Mouse (Mus musculus) neural tube, embryonic 11.5 days (tissue): ENCODE measurements around the gene Irf4. TPM values are rescaled to one million over a fixed set of nuclear protein-coding genes. Genes with fewer than 3 reads are reported as not detected.

ENCODE experiments used
- ATAC-seq: fragments of 200-750 bp; cut with Nextera tagmentation; 2 replicates; pipeline ENCODE4 v1.8.0; 2017; ENCODE audit warnings: moderate number of reproducible peaks, mild to moderate bottlenecking, moderate TSS enrichment, moderate library complexity; ENCODE audit not compliant: insufficient read depth, low FRiP score, low TSS enrichment
- DNase-seq: peaks from one replicate; pipeline ENCODE4 v3.0.0-alpha.2; 2015; ENCODE audit warnings: low spot score
- H3K27ac ChIP-seq: fragments of 300-500 bp; sonication (generic); 2 replicates; pipeline ENCODE4 v1.5.1; 2014; ENCODE audit warnings: low read depth, mild to moderate bottlenecking, low read length
- H3K27me3 ChIP-seq: fragments of 300-500 bp; sonication (generic); 2 replicates; pipeline ENCODE4 v1.6.1; 2014; ENCODE audit warnings: mild to moderate bottlenecking, low read length, mixed read lengths; ENCODE audit not compliant: control insufficient read depth, insufficient read depth
- H3K36me3 ChIP-seq: fragments of 300-500 bp; sonication (generic); 2 replicates; pipeline ENCODE4 v1.6.1; 2014; ENCODE audit warnings: mild to moderate bottlenecking, low read length, moderate library complexity, mixed read lengths; ENCODE audit not compliant: control insufficient read depth, insufficient read depth
- H3K4me1 ChIP-seq: fragments of 300-500 bp; sonication (generic); 2 replicates; pipeline ENCODE4 v1.6.1; 2014; ENCODE audit warnings: low read length, mixed read lengths; ENCODE audit not compliant: control insufficient read depth, insufficient read depth
- H3K4me2 ChIP-seq: fragments of 300-500 bp; sonication (generic); 2 replicates; pipeline ENCODE4 v1.6.1; 2014; ENCODE audit warnings: low read depth, mild to moderate bottlenecking, moderate library complexity
- H3K4me3 ChIP-seq: fragments of 300-500 bp; sonication (generic); 2 replicates; pipeline ENCODE4 v1.5.1; 2014; ENCODE audit warnings: low read depth, low read length
- H3K9ac ChIP-seq: fragments of 300-500 bp; sonication (generic); 2 replicates; pipeline ENCODE4 v1.6.1; 2014; ENCODE audit warnings: mild to moderate bottlenecking, low read length
- H3K9me3 ChIP-seq: fragments of 300-500 bp; sonication (generic); 2 replicates; pipeline ENCODE4 v1.6.1; 2016; ENCODE audit warnings: low read length; ENCODE audit not compliant: control insufficient read depth
- WGBS: fragments of 180-500 bp; shearing (Covaris S2); extraction: QIAGEN DNeasy Blood & Tissue Kit; methylation state at CpG from one replicate; pipeline ENCODE4 v1.1.7; 2014; 5-methylcytosine and 5-hydroxymethylcytosine counted together
- polyA plus RNA-seq: library from polyadenylated mRNA; unstranded; fragments of >200 nt; fragmentation: Nextera tagmentation; extraction: Ambion mirVana; gene quantifications from 2 replicates; pipeline ENCODE4 v1.2.1, GENCODE M21; 2014

The Irf4 gene
- polyA plus RNA-seq, 1 experiment from 2014 or later = not detected

DNA sequence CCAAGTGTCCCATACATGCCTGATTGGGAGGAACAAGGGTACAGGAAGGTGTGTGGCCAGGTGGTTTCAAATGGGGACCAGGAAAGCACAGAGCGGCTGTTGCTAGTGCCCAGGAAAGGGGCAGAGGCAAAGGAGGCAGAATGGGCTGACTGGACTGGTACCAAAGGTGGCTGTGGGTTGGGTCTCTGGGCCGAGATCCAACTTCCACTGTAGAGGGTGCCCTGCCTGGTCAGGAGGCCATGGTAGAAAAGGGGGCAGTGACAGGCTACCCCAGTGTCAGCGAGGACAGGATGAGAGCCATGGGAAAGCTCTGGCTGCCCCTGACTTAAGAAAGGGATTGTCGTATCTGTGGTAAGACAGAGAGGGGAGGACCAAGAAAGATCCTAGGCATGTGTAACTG, 44.2 kb downstream of the Irf4 start:
- DNase-seq (no peak), ATAC-seq (no peak)
- Histone ChIP-seq H3K27me3 (no peaks in the 10 kb centered on the region), H3K9ac (no peak overlapping the region), H3K27ac (no peak overlapping the region), H3K4me2 (no peak overlapping the region), H3K4me1 (no peaks in the 10 kb centered on the region), H3K36me3 (no peaks in the 10 kb centered on the region), H3K4me3 (no peak overlapping the region), H3K9me3 (no peaks in the 10 kb centered on the region)
- 90% methylated on average over 4 of the region's 4 CpGs for WGBS

DNA sequence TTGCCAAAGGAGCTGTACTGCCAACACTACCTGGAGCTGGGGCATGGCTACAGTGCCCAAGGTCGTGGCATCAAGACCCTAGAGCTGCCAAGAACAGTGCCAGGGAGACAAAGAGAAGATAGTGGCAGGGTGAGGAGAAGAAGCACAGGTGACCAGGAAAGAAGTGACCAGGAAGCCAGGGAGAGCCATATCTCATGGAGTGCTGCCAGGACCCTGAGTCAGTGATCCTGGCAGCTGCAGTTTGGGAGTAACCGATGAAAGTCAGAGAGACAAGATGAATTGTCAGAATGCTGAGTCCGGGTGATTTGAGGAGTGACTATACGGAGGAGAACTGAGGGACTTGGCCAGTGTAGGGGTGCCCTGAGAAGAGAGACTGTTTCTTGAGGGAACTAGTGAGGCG, 44.6 kb downstream of the Irf4 start:
- Histone ChIP-seq H3K4me3 (no peak overlapping the region), H3K9me3 (no peaks in the 10 kb centered on the region), H3K9ac (no peak overlapping the region), H3K27me3 (no peaks in the 10 kb centered on the region), H3K27ac (no peak overlapping the region), H3K4me2 (no peak overlapping the region), H3K4me1 (no peaks in the 10 kb centered on the region), H3K36me3 (no peaks in the 10 kb centered on the region)
- DNase-seq (no peak), ATAC-seq (no peak)
- 87% methylated on average over 5 of the region's 5 CpGs for WGBS

GRCm38 (mm10) chr13:30795960-30796359, 46.9 kb downstream of the Irf4 start:
- H3K4me3 ChIP-seq = no peak overlapping the region
- DNase-seq = no peak
- H3K4me2 ChIP-seq = no peak overlapping the region
- ATAC-seq = no peak
- no peak overlapping the region for H3K27ac ChIP-seq
- H3K9ac ChIP-seq = no peak overlapping the region
- no peaks in the 10 kb centered on the region for H3K27me3 ChIP-seq
- WGBS = 86% methylated on average over 4 of the region's 4 CpGs
- no peaks in the 10 kb centered on the region for H3K36me3 ChIP-seq
- no peaks in the 10 kb centered on the region for H3K4me1 ChIP-seq
- no peaks in the 10 kb centered on the region for H3K9me3 ChIP-seq

GRCm38 (mm10) chr13:30801886-30802285, 52.9 kb downstream of the Irf4 start:
- Histone ChIP-seq H3K4me3 (no peak overlapping the region), H3K36me3 (no peaks in the 10 kb centered on the region), H3K4me1 (no peaks in the 10 kb centered on the region), H3K9ac (no peak overlapping the region), H3K9me3 (no peaks in the 10 kb centered on the region), H3K4me2 (no peak overlapping the region), H3K27ac (no peak overlapping the region), H3K27me3 (no peaks in the 10 kb centered on the region)
- 87% methylated on average over 4 of the region's 4 CpGs for WGBS
- DNase-seq (no peak), ATAC-seq (no peak)

DNA sequence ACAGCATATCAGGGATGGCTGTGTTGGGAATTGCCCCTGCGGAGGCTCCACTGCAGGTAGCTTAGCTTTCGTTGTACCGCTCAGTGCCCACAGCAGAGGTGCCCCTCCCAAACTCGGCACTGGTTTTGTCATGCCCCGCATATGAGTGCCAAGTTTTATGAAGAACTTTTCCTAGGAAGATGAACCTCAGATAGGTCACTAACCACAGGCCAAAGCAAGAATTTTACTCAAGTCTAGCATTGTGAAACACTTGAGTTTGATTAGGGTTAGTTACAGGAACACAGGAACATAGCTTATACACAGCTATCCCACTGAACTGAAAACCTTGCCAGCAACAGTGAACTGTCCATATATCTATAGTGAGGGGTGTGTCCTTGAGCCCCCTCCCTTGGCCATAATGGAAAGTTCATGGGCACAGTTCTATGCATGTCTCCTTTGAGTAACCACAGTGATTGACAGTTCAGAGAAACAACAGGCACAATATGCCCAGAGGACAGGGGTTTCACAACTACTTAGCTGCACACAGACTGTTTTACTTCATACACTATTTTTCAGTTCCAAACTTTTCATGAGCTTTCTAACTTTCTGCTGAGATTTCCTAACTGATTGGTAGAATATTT, 53.4 kb downstream of the Irf4 start:
- no peak for ATAC-seq
- Histone ChIP-seq H3K9me3 (no peaks in the 10 kb centered on the region), H3K4me2 (no peak overlapping the region), H3K4me3 (no peak overlapping the region), H3K27ac (no peak overlapping the region), H3K9ac (no peak overlapping the region), H3K27me3 (no peaks in the 10 kb centered on the region), H3K36me3 (no peaks in the 10 kb centered on the region), H3K4me1 (no peaks in the 10 kb centered on the region)
- DNase-seq = no peak
- WGBS = 91% methylated on average over 5 of the region's 5 CpGs

DNA sequence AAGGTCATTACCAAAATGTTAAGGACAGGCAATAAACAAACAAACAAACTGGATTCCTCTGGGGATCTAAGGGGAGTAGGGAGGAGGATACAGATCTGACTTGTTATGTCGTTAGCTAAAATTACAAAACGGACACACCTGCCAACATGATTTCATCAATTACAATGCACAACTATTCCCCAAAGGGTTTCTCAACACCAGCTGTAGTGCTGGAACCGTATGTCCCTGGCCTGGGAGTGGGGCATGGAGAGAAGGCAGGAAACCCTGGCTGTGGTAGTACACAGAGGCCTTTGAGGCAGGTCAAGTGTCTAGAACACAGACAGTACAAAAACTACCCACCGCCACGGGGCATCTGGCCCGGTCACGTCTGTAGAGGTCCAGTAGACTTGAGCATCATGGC, 60.2 kb downstream of the Irf4 start:
- Histone ChIP-seq H3K27ac (no peak overlapping the region), H3K4me1 (no peaks in the 10 kb centered on the region), H3K9ac (no peak overlapping the region), H3K4me2 (no peak overlapping the region), H3K27me3 (no peaks in the 10 kb centered on the region), H3K4me3 (no peak overlapping the region), H3K36me3 (no peaks in the 10 kb centered on the region), H3K9me3 (no peaks in the 10 kb centered on the region)
- ATAC-seq (no peak), DNase-seq (no peak)
- WGBS = 90% methylated on average over 7 of the region's 7 CpGs

GRCm38 (mm10) chr13:30813464-30813863, 64.4 kb downstream of the Irf4 start:
- ATAC-seq = no peak
- no peaks in the 10 kb centered on the region for H3K9me3 ChIP-seq

DNA sequence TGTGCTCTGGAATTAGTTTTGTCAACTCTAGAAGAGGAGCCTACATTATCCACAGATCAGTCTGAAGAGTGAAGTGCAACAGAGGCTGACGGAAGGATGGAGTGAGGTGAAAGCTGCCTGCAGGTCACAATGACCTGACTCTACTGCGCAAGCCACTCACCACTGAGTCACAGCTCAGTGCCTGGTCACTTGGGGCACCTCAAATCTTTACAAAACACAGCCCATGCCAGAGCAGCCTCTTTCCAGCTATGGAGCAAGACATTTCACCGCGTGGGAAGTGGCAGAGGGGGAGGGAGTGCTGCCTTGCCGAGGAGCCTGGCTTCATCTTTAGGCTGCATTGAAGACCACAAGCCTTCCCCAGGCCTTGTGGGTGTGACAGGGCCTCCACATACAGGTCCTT, 65.2 kb downstream of the Irf4 start:
- Histone ChIP-seq H3K9ac (no peak overlapping the region), H3K27ac (no peak overlapping the region), H3K4me2 (no peak overlapping the region), H3K4me1 (no peaks in the 10 kb centered on the region), H3K36me3 (peaks cover 3% of the 10 kb centered on the region; the same call in 1 of the 2 replicates), H3K4me3 (no peak overlapping the region), H3K9me3 (no peaks in the 10 kb centered on the region), H3K27me3 (no peaks in the 10 kb centered on the region)
- 82% methylated on average over 5 of the region's 5 CpGs for WGBS
- ATAC-seq (no peak), DNase-seq (no peak)

More at GRCm38 (mm10) chr13:30813464-30813863, 64.4 kb downstream of the Irf4 start:
- Histone ChIP-seq H3K9ac (no peak overlapping the region), H3K36me3 (peaks cover 3% of the 10 kb centered on the region; the same call in 1 of the 2 replicates), H3K27me3 (no peaks in the 10 kb centered on the region), H3K27ac (no peak overlapping the region), H3K4me1 (no peaks in the 10 kb centered on the region), H3K4me3 (no peak overlapping the region), H3K4me2 (no peak overlapping the region)
- 84% methylated on average over 5 of the region's 5 CpGs for WGBS
- no peak for DNase-seq
